Mouse (Mus musculus): ENCODE data around the gene Gm10283. TPM values are rescaled to one million over a fixed set of nuclear protein-coding genes. Genes with fewer than 3 reads are reported as not detected.

The Gm10283 gene
- polyA plus RNA-seq, 3 experiments from 2014 or later, result not detected

Other genes with a start within 250 kb of the Gm10283 start
- not detected for gene Aadat, start 2.7 kb upstream of the Gm10283 start, polyA plus RNA-seq (2017; shearing (Covaris generic))
- under 1 TPM in 1 of 3 experiments, not detected in 2; 0.15 TPM for gene Mfap3l, start 129.6 kb upstream of the Gm10283 start, polyA plus RNA-seq (2017; shearing (Covaris generic))